Mouse (Mus musculus): ENCODE measurements around the gene Prok2. TPM values are rescaled to one million over a fixed set of nuclear protein-coding genes. Genes with fewer than 3 reads are reported as not detected.

The Prok2 gene
- total and polyA plus RNA-seq, 3 experiments: not detected

- Histone ChIP-seq H3K27me3 (ENCODE audit: control insufficient read depth, insufficient read depth, low read length) (no peaks in the 10 kb centered on the region), H3K4me3 (no peak overlapping the region), H3K79me2 (replicated peaks; ENCODE audit: control insufficient read depth, insufficient read depth, low read length) (no peaks in the 10 kb centered on the region), H3K27ac (no peak overlapping the region), H3K9ac (ENCODE audit: low read depth, low read length) (no peak overlapping the region), H3K36me3 (ENCODE audit: control insufficient read depth, insufficient read depth, low read length) (no peaks in the 10 kb centered on the region), H3K4me1 (ENCODE audit: control insufficient read depth, insufficient read depth, low read length) (no peaks in the 10 kb centered on the region; the same call in 1 of the 2 replicates)
- TF ChIP-seq EP300 (IDR thresholded peaks at IDR 0.05; ENCODE audit: insufficient read depth, low read depth, low read length): no peak
- no peak for TF ChIP-seq POLR2A (IDR thresholded peaks at IDR 0.05; ENCODE audit: insufficient read depth, low read depth, low read length)
- no peak for TF ChIP-seq CTCF (IDR thresholded peaks at IDR 0.05)
- no peak for DNase-seq
- intact Hi-C loops (cut with DNase I): loop anchor here (5.0 kb wide), 1 partner anchor 108 kb away; no protein-coding TSS in a partner anchor
- 82% methylated on average over 4 of the region's 4 CpGs for WGBS
Measured at GRCm38 (mm10) chr6:99674482-99674881, 51.7 kb downstream of the Prok2 start.

GRCm38 (mm10) chr6:99671768-99672167 lies 54.4 kb downstream of the Prok2 start:
- Histone ChIP-seq H3K79me2 (replicated peaks; ENCODE audit: control insufficient read depth, insufficient read depth, low read length) (no peaks in the 10 kb centered on the region), H3K27ac (no peak overlapping the region), H3K4me1 (ENCODE audit: control insufficient read depth, insufficient read depth, low read length) (peaks cover 2% of the 10 kb centered on the region), H3K36me3 (ENCODE audit: control insufficient read depth, insufficient read depth, low read length) (no peaks in the 10 kb centered on the region), H3K4me3 (no peak overlapping the region), H3K27me3 (ENCODE audit: control insufficient read depth, insufficient read depth, low read length) (no peaks in the 10 kb centered on the region), H3K9ac (ENCODE audit: low read depth, low read length) (no peak overlapping the region)
- WGBS: 59% methylated on average over 3 of the region's 3 CpGs
- intact Hi-C loops (cut with DNase I): loop anchor here (5.0 kb wide), 1 partner anchor 111 kb away; no protein-coding TSS in a partner anchor
- DNase-seq: no peak
- TF ChIP-seq CTCF (IDR thresholded peaks at IDR 0.05): peak; percentile 23; the same call in 1 of the 2 replicates
- no peak for TF ChIP-seq POLR2A (IDR thresholded peaks at IDR 0.05; ENCODE audit: insufficient read depth, low read depth, low read length)
- no peak for TF ChIP-seq EP300 (IDR thresholded peaks at IDR 0.05; ENCODE audit: insufficient read depth, low read depth, low read length)

- 76% methylated on average over 7 of the region's 7 CpGs for WGBS
- H3K27me3 ChIP-seq (ENCODE audit: control insufficient read depth, insufficient read depth, low read length): no peaks in the 10 kb centered on the region
- intact Hi-C loops (cut with DNase I): loop anchor here (5.0 kb wide), 1 partner anchor 112 kb away; no protein-coding TSS in a partner anchor
- H3K9ac ChIP-seq (ENCODE audit: low read depth, low read length): no peak overlapping the region
- H3K79me2 ChIP-seq (replicated peaks; ENCODE audit: control insufficient read depth, insufficient read depth, low read length): no peaks in the 10 kb centered on the region
- no peak for TF ChIP-seq POLR2A (IDR thresholded peaks at IDR 0.05; ENCODE audit: insufficient read depth, low read depth, low read length)
- TF ChIP-seq CTCF (IDR thresholded peaks at IDR 0.05): peak; percentile 90
- no peak for TF ChIP-seq EP300 (IDR thresholded peaks at IDR 0.05; ENCODE audit: insufficient read depth, low read depth, low read length)
- no peak overlapping the region for H3K27ac ChIP-seq
- peaks cover 2% of the 10 kb centered on the region for H3K4me1 ChIP-seq (ENCODE audit: control insufficient read depth, insufficient read depth, low read length)
- H3K4me3 ChIP-seq: no peak overlapping the region
- H3K36me3 ChIP-seq (ENCODE audit: control insufficient read depth, insufficient read depth, low read length): no peaks in the 10 kb centered on the region
- DNase-seq: peak; percentile 38 to 43
Measured at GRCm38 (mm10) chr6:99670481-99671119, 55.6 kb downstream of the Prok2 start.

GRCm38 (mm10) chr6:99669481-99670325 lies 56.5 kb downstream of the Prok2 start:
- intact Hi-C loops (cut with DNase I): loop anchor here (5.0 kb wide), 1 partner anchor 113 kb away; no protein-coding TSS in a partner anchor
- no peak for DNase-seq
- Histone ChIP-seq H3K27me3 (ENCODE audit: control insufficient read depth, insufficient read depth, low read length) (no peaks in the 10 kb centered on the region), H3K4me3 (no peak overlapping the region), H3K27ac (no peak overlapping the region), H3K79me2 (replicated peaks; ENCODE audit: control insufficient read depth, insufficient read depth, low read length) (no peaks in the 10 kb centered on the region), H3K36me3 (ENCODE audit: control insufficient read depth, insufficient read depth, low read length) (no peaks in the 10 kb centered on the region), H3K4me1 (ENCODE audit: control insufficient read depth, insufficient read depth, low read length) (peaks cover 4% of the 10 kb centered on the region), H3K9ac (ENCODE audit: low read depth, low read length) (no peak overlapping the region)
- TF ChIP-seq EP300 (IDR thresholded peaks at IDR 0.05; ENCODE audit: insufficient read depth, low read depth, low read length) (no peak), CTCF (IDR thresholded peaks at IDR 0.05) (no peak), POLR2A (IDR thresholded peaks at IDR 0.05; ENCODE audit: insufficient read depth, low read depth, low read length) (no peak)
- WGBS: 62% methylated on average over 5 of the region's 5 CpGs

- no peak overlapping the region for H3K9ac ChIP-seq (ENCODE audit: low read depth, low read length)
- no peaks in the 10 kb centered on the region for H3K36me3 ChIP-seq (ENCODE audit: control insufficient read depth, insufficient read depth, low read length)
- H3K27me3 ChIP-seq (ENCODE audit: control insufficient read depth, insufficient read depth, low read length): no peaks in the 10 kb centered on the region
- peaks cover 2% of the 10 kb centered on the region; the same call in 1 of the 2 replicates for H3K79me2 ChIP-seq (replicated peaks; ENCODE audit: control insufficient read depth, insufficient read depth, low read length)
- H3K4me3 ChIP-seq: no peak overlapping the region; the same call in 1 of the 2 replicates
- peak overlapping the region; percentile 90 for H3K27ac ChIP-seq
- no peak for DNase-seq
- 59% methylated on average over 8 of the region's 8 CpGs for WGBS
- H3K4me1 ChIP-seq (ENCODE audit: control insufficient read depth, insufficient read depth, low read length): peaks cover 4% of the 10 kb centered on the region
- TF ChIP-seq EP300 (IDR thresholded peaks at IDR 0.05; ENCODE audit: insufficient read depth, low read depth, low read length) (no peak), POLR2A (IDR thresholded peaks at IDR 0.05; ENCODE audit: insufficient read depth, low read depth, low read length) (no peak), CTCF (IDR thresholded peaks at IDR 0.05) (no peak)
- intact Hi-C loops (cut with DNase I): no loop called here
Measured at GRCm38 (mm10) chr6:99667290-99667689, 58.9 kb downstream of the Prok2 start.
